Mouse (Mus musculus) heart, adult 9 months (tissue): ENCODE measurements around the gene Efna2.

ENCODE experiments used
- DNase-seq, 2 experiments: peaks; one replicate each; pipeline ENCODE4 v3.0.0; 2022; ENCODE audit warnings: low spot score in 2 of 2

Gene Efna2

GRCm38 (mm10) chr10:80154384-80154783 is 24.9 kb upstream of the Efna2 start:
- no peak for DNase-seq

- no peak for DNase-seq
Observed at GRCm38 (mm10) chr10:80155277-80155676, 24.0 kb upstream of the Efna2 start.

- no peak for DNase-seq
Observed at GRCm38 (mm10) chr10:80156002-80156751, 23.1 kb upstream of the Efna2 start.

- DNase-seq: peak in 1 of 2 experiments; percentile 82
Observed at GRCm38 (mm10) chr10:80156752-80157053, 22.6 kb upstream of the Efna2 start.

- DNase-seq: no peak
Observed at GRCm38 (mm10) chr10:80157141-80157929, 21.9 kb upstream of the Efna2 start.

GRCm38 (mm10) chr10:80158307-80158986 is 20.8 kb upstream of the Efna2 start:
- peak; percentile 85 to 88 for DNase-seq

- peak; percentile 66 to 76 for DNase-seq
Observed at GRCm38 (mm10) chr10:80159021-80159560, 20.2 kb upstream of the Efna2 start.

- peak; percentile 99 for DNase-seq
Observed at GRCm38 (mm10) chr10:80159561-80160454, 19.5 kb upstream of the Efna2 start.

GRCm38 (mm10) chr10:80160455-80161371 is 18.6 kb upstream of the Efna2 start:
- DNase-seq: peak; percentile 91 to 93

GRCm38 (mm10) chr10:80161522-80162242 is 17.6 kb upstream of the Efna2 start:
- DNase-seq: peak in 1 of 2 experiments; percentile 69

- no peak for DNase-seq
Observed at GRCm38 (mm10) chr10:80162243-80162608, 17.1 kb upstream of the Efna2 start.

- peak in 1 of 2 experiments; percentile 20 for DNase-seq
Observed at GRCm38 (mm10) chr10:80162716-80163299, 16.5 kb upstream of the Efna2 start.

- DNase-seq: peak in 1 of 2 experiments; percentile 65
Observed at GRCm38 (mm10) chr10:80163721-80164120, 15.6 kb upstream of the Efna2 start.

- DNase-seq: peak; percentile 39 to 40
Observed at GRCm38 (mm10) chr10:80164161-80164997, 14.9 kb upstream of the Efna2 start.

GRCm38 (mm10) chr10:80164998-80165344 is 14.3 kb upstream of the Efna2 start:
- peak; percentile 94 to 98 for DNase-seq

GRCm38 (mm10) chr10:80165392-80166128 is 13.7 kb upstream of the Efna2 start, which contains the start of gene Cirbp:
TSS of gene Cirbp (plus strand) at chr10:80165985.
- peak in 1 of 2 experiments; percentile 36 for DNase-seq

GRCm38 (mm10) chr10:80166136-80166535 is 13.1 kb upstream of the Efna2 start:
- peak in 1 of 2 experiments; percentile 3 for DNase-seq
